Mouse (Mus musculus) bone marrow macrophage, adult 2 months (primary cell): ENCODE measurements around the gene E2f6.

Experiments used
- CTCF ChIP-seq: IDR thresholded peaks from 2 replicates; pipeline ENCODE4 v1.5.1; 2012; ENCODE audit warnings: low read depth, mild to moderate bottlenecking, low read length, moderate library complexity
- POLR2A ChIP-seq: IDR thresholded peaks from 2 replicates; pipeline ENCODE4 v1.6.1; 2012; ENCODE audit warnings: mild to moderate bottlenecking, low read depth, low read length, borderline replicate concordance

- TF ChIP-seq CTCF (no peak), POLR2A (no peak)
Observed at GRCm38 (mm10) chr12:16810525-16811431, at the start of gene E2f6.
